Mouse (Mus musculus) midbrain, embryonic 14.5 days (tissue): ENCODE data around the gene Pigm. TPM values are rescaled to one million over a fixed set of nuclear protein-coding genes. Genes with fewer than 3 reads are reported as not detected.

ENCODE experiments used
- ATAC-seq: fragments of 200-750 bp; cut with Nextera tagmentation; 2 replicates; pipeline ENCODE4 v1.8.0; 2017; ENCODE audit warnings: moderate number of reproducible peaks, moderate library complexity; ENCODE audit not compliant: low FRiP score, low TSS enrichment
- DNase-seq: peaks from one replicate; pipeline ENCODE4 v3.0.0-alpha.2; 2015
- H3K27ac ChIP-seq: fragments of 300-500 bp; sonication (generic); replicated peaks from 2 replicates; pipeline ENCODE4 v1.5.1; 2014; ENCODE audit warnings: mild to moderate bottlenecking, low read depth, low read length, moderate library complexity
- H3K27me3 ChIP-seq: fragments of 300-500 bp; sonication (generic); 2 replicates; pipeline ENCODE4 v1.6.1; 2014; ENCODE audit warnings: low read length, control low read depth, mixed read lengths; ENCODE audit not compliant: control insufficient read depth, insufficient read depth
- H3K36me3 ChIP-seq: fragments of 300-500 bp; sonication (generic); 2 replicates; pipeline ENCODE4 v1.6.1; 2014; ENCODE audit warnings: low read length, control low read depth; ENCODE audit not compliant: control insufficient read depth, insufficient read depth
- H3K4me1 ChIP-seq: fragments of 300-500 bp; sonication (generic); 2 replicates; pipeline ENCODE4 v1.6.1; 2014; ENCODE audit warnings: mild to moderate bottlenecking, antibody characterized with exemption, low read length, control low read depth; ENCODE audit not compliant: control insufficient read depth, insufficient read depth
- H3K4me2 ChIP-seq: fragments of 300-500 bp; sonication (generic); 2 replicates; pipeline ENCODE4 v1.6.1; 2014; ENCODE audit warnings: mild to moderate bottlenecking, low read length, moderate library complexity
- H3K4me3 ChIP-seq: fragments of 300-500 bp; sonication (generic); replicated peaks from 2 replicates; pipeline ENCODE4 v1.5.1; 2014; ENCODE audit warnings: low read depth, low read length
- H3K9ac ChIP-seq: fragments of 300-500 bp; sonication (generic); replicated peaks from 2 replicates; pipeline ENCODE4 v1.6.1; 2014; ENCODE audit warnings: mild to moderate bottlenecking, low read length, moderate library complexity
- H3K9me3 ChIP-seq: fragments of 300-500 bp; sonication (generic); 2 replicates; pipeline ENCODE4 v1.6.1; 2016; ENCODE audit warnings: low read length, control low read depth, mixed read lengths; ENCODE audit not compliant: control insufficient read depth
- WGBS: fragments of 180-500 bp; shearing (Covaris S2); extraction: QIAGEN DNeasy Blood & Tissue Kit; methylation state at CpG from one replicate; pipeline ENCODE4 v1.1.7; 2014; 5-methylcytosine and 5-hydroxymethylcytosine counted together
- polyA plus RNA-seq: library from polyadenylated mRNA; unstranded; fragments of >200 nt; fragmentation: Nextera tagmentation; extraction: Ambion mirVana; gene quantifications from 2 replicates; pipeline ENCODE4 v1.2.1, GENCODE M21; 2014

Gene Pigm
- polyA plus RNA-seq, 1 experiment from 2014 or later = 6.4 TPM

- H3K36me3 ChIP-seq = no peaks in the 10 kb centered on the region
- DNase-seq = no peak
- H3K4me3 ChIP-seq = no peak overlapping the region
- peaks cover 18% of the 10 kb centered on the region for H3K4me1 ChIP-seq
- WGBS = 89% methylated on average over 2 of the region's 2 CpGs
- ATAC-seq = no peak
- H3K27ac ChIP-seq = no peak overlapping the region
- H3K4me2 ChIP-seq = no peak overlapping the region
- H3K9me3 ChIP-seq = no peaks in the 10 kb centered on the region
- H3K27me3 ChIP-seq = no peaks in the 10 kb centered on the region
- H3K9ac ChIP-seq = no peak overlapping the region
Measured at GRCm38 (mm10) chr1:172332925-172333324, 43.4 kb upstream of the Pigm start.

DNA sequence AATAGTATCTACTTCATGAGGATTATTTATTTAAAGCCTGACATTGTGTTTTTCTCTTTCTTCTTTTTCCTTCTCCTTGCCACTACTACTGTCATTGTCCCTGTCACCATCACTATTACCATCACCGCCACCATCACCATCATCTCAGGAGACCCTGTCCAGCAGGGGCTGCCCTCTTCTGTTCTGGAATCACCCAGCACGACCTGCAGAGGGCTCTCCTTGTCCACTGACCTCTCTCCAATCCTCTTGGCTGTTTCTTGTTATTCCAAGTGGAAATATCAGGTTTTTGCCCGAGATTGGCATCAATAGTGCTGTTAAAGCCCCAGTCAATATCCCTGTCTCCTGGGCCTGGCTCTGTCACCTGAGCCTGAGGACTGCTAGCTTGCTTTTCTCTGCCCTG, 42.8 kb upstream of the Pigm start:
- 18% methylated on average over 3 of the region's 3 CpGs for WGBS
- H3K4me2 ChIP-seq = no peak overlapping the region
- H3K36me3 ChIP-seq = no peaks in the 10 kb centered on the region
- ATAC-seq (no peak), DNase-seq (no peak)
- no peak overlapping the region for H3K27ac ChIP-seq
- no peak overlapping the region for H3K4me3 ChIP-seq
- H3K9me3 ChIP-seq = no peaks in the 10 kb centered on the region
- no peaks in the 10 kb centered on the region for H3K27me3 ChIP-seq
- H3K4me1 ChIP-seq = peaks cover 14% of the 10 kb centered on the region
- H3K9ac ChIP-seq = no peak overlapping the region

- H3K4me3 ChIP-seq = no peak overlapping the region
- no peak overlapping the region for H3K27ac ChIP-seq
- H3K4me1 ChIP-seq = no peaks in the 10 kb centered on the region
- H3K9me3 ChIP-seq = no peaks in the 10 kb centered on the region
- no peak overlapping the region for H3K4me2 ChIP-seq
- DNase-seq (no peak), ATAC-seq (no peak)
- H3K27me3 ChIP-seq = no peaks in the 10 kb centered on the region
- H3K9ac ChIP-seq = no peak overlapping the region
- 79% methylated on average over 15 of the region's 15 CpGs for WGBS
- no peaks in the 10 kb centered on the region for H3K36me3 ChIP-seq
Measured at GRCm38 (mm10) chr1:172335804-172336203, 40.5 kb upstream of the Pigm start.

- Histone ChIP-seq H3K9ac (no peak overlapping the region), H3K36me3 (no peaks in the 10 kb centered on the region), H3K4me2 (no peak overlapping the region), H3K9me3 (no peaks in the 10 kb centered on the region), H3K27me3 (peaks cover 4% of the 10 kb centered on the region; the same call in 1 of the 2 replicates), H3K4me1 (no peaks in the 10 kb centered on the region), H3K27ac (no peak overlapping the region), H3K4me3 (no peak overlapping the region)
- ATAC-seq (no peak), DNase-seq (no peak)
- 39% methylated on average over 2 of the region's 2 CpGs for WGBS
Measured at GRCm38 (mm10) chr1:172337411-172338185, 38.7 kb upstream of the Pigm start.

- H3K27me3 ChIP-seq = peaks cover 4% of the 10 kb centered on the region; the same call in 1 of the 2 replicates
- H3K36me3 ChIP-seq = no peaks in the 10 kb centered on the region
- peak within 1 kb of the TSS; percentile 62 for H3K4me2 ChIP-seq
- H3K4me1 ChIP-seq = no peaks in the 10 kb centered on the region
- no peak within 1 kb of the TSS for H3K27ac ChIP-seq
- H3K9me3 ChIP-seq = no peaks in the 10 kb centered on the region
- ATAC-seq (peak; percentile 90), DNase-seq (peak; percentile 90)
- no peak within 1 kb of the TSS; the same call in 1 of the 2 replicates for H3K9ac ChIP-seq
- H3K4me3 ChIP-seq = peak within 1 kb of the TSS; percentile 37
- 2% methylated on average over 38 of the region's 38 CpGs for WGBS
Measured at GRCm38 (mm10) chr1:172340729-172341321, 35.5 kb upstream of the Pigm start, which contains the start of gene Kcnj10. Gene Kcnj10 (plus strand): TSS chr1:172341210.

DNA sequence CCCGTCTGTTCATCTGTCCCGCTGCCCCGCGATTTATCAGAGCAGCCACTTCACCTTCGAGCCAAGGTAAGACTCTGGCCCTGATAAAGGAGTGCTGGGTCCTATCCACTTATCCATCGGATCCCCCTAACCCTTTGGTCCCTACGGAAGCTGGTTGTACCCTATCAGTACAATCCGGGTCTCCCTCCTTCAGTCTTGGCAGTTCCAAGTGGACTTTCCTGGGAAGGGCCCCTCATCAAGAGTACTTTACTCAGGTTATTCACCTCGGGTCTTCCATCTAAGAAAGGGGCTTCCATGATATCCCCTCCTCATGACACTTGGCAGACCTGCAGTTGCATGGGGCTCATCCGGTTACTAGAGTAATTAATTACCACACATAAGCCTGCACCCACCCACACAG, 35.0 kb upstream of the Pigm start:
- Histone ChIP-seq H3K9ac (no peak overlapping the region; the same call in 1 of the 2 replicates), H3K4me1 (no peaks in the 10 kb centered on the region), H3K9me3 (no peaks in the 10 kb centered on the region), H3K4me2 (peak overlapping the region; percentile 62), H3K4me3 (peak overlapping the region; percentile 37), H3K27me3 (peaks cover 4% of the 10 kb centered on the region; the same call in 1 of the 2 replicates), H3K27ac (no peak overlapping the region), H3K36me3 (no peaks in the 10 kb centered on the region)
- DNase-seq (no peak), ATAC-seq (peak; percentile 29; the same call in 1 of the 2 replicates)
- 19% methylated on average over 10 of the region's 10 CpGs for WGBS

DNA sequence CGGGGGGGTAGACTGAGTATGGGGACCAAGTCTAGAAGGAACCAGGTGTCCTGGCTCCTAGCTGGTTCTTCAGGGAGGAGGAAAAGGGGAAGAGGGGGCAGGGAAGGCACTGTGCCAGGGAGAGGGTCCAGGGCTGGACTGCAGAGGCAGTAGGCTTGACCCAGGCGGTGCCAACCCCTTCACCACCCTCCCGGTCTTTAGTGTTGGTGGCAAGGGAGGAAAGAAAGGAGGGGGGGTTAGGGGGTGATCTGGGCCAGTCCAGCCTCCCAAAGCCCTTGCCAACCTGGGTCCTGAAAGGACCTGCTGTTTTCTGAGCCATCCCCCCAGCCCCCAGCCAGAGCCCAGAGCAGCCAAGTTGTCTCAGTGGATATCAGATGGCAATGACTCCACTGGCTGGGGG, 33.6 kb upstream of the Pigm start:
- Histone ChIP-seq H3K9me3 (no peaks in the 10 kb centered on the region), H3K36me3 (no peaks in the 10 kb centered on the region), H3K27me3 (peaks cover 4% of the 10 kb centered on the region; the same call in 1 of the 2 replicates), H3K4me1 (no peaks in the 10 kb centered on the region), H3K4me2 (peak overlapping the region; percentile 62; the same call in 1 of the 2 replicates), H3K27ac (no peak overlapping the region), H3K4me3 (no peak overlapping the region), H3K9ac (no peak overlapping the region)
- DNase-seq (no peak), ATAC-seq (peak; percentile 46)
- 81% methylated on average over 3 of the region's 3 CpGs for WGBS

- DNase-seq = no peak
- no peak overlapping the region for H3K4me3 ChIP-seq
- H3K4me1 ChIP-seq = peaks cover 2% of the 10 kb centered on the region; the same call in 1 of the 2 replicates
- peaks cover 4% of the 10 kb centered on the region; the same call in 1 of the 2 replicates for H3K27me3 ChIP-seq
- no peak overlapping the region for H3K4me2 ChIP-seq
- H3K27ac ChIP-seq = no peak overlapping the region; the same call in 1 of the 2 replicates
- no peaks in the 10 kb centered on the region for H3K36me3 ChIP-seq
- no peak for ATAC-seq
- no peaks in the 10 kb centered on the region for H3K9me3 ChIP-seq
- WGBS = 47% methylated on average over 3 of the region's 3 CpGs
- no peak overlapping the region for H3K9ac ChIP-seq
Measured at GRCm38 (mm10) chr1:172343914-172344313, 32.4 kb upstream of the Pigm start.
